Mouse (Mus musculus) intestine, postnatal 0 days (tissue): Measurements from ENCODE around the gene Vapa. TPM values are rescaled to one million over a fixed set of nuclear protein-coding genes. Genes with fewer than 3 reads are reported as not detected.
"Not testable (repeated sequence)": the region's sequence is repeated elsewhere in the genome, so short reads cannot be mapped to it uniquely, and the experiment has no call there.

Experiments
- ATAC-seq: fragments of 200-750 bp; cut with Nextera tagmentation; 2 replicates; pipeline ENCODE4 v1.8.0; 2017; ENCODE audit warnings: mild to moderate bottlenecking, moderate TSS enrichment, moderate library complexity
- H3K27ac ChIP-seq: fragments of 300-500 bp; sonication (generic); 2 replicates; pipeline ENCODE4 v1.5.1; 2014; ENCODE audit warnings: mild to moderate bottlenecking, low read depth, low read length, moderate library complexity
- H3K27me3 ChIP-seq: fragments of 300-500 bp; sonication (generic); replicated peaks from 2 replicates; pipeline ENCODE4 v1.6.1; 2014; ENCODE audit warnings: low read length, mixed read lengths; ENCODE audit not compliant: control insufficient read depth, insufficient read depth
- H3K36me3 ChIP-seq: fragments of 300-500 bp; sonication (generic); 2 replicates; pipeline ENCODE4 v1.6.1; 2014; ENCODE audit warnings: mild to moderate bottlenecking, moderate library complexity; ENCODE audit not compliant: control insufficient read depth, insufficient read depth
- H3K4me1 ChIP-seq: fragments of 300-500 bp; sonication (generic); replicated peaks from 2 replicates; pipeline ENCODE4 v1.6.1; 2014; ENCODE audit warnings: antibody characterized with exemption, low read length, mixed read lengths; ENCODE audit not compliant: control insufficient read depth, insufficient read depth
- H3K4me2 ChIP-seq: fragments of 300-500 bp; sonication (generic); replicated peaks from 2 replicates; pipeline ENCODE4 v1.6.1; 2014; ENCODE audit warnings: low read depth, mild to moderate bottlenecking, moderate library complexity
- H3K4me3 ChIP-seq: fragments of 300-500 bp; sonication (generic); 2 replicates; pipeline ENCODE4 v1.5.1; 2014; ENCODE audit warnings: low read depth, low read length
- H3K9ac ChIP-seq: fragments of 300-500 bp; sonication (generic); 2 replicates; pipeline ENCODE4 v1.6.1; 2014; ENCODE audit warnings: mild to moderate bottlenecking, low read depth, low read length
- H3K9me3 ChIP-seq: fragments of 300-500 bp; sonication (generic); 2 replicates; pipeline ENCODE4 v1.6.1; 2016; ENCODE audit warnings: mixed run types; ENCODE audit not compliant: control insufficient read depth
- CTCF ChIP-seq: sonication (generic); IDR thresholded peaks from 2 replicates; pipeline ENCODE4 v1.5.1; 2016; ENCODE audit warnings: low read depth, mild to moderate bottlenecking, control low read depth, antibody characterized with exemption, moderate library complexity
- WGBS: fragments of 180-500 bp; shearing (Covaris S2); extraction: QIAGEN DNeasy Blood & Tissue Kit; methylation state at CpG from one replicate; pipeline ENCODE4 v1.1.7; 2014; 5-methylcytosine and 5-hydroxymethylcytosine counted together
- polyA plus RNA-seq: library from polyadenylated mRNA; unstranded; fragments of >200 nt; fragmentation: Nextera tagmentation; extraction: Ambion mirVana; gene quantifications from 2 replicates; pipeline ENCODE4 v1.2.1, GENCODE M21; 2015

Vapa gene
- polyA plus RNA-seq, 1 experiment from 2014 or later, result 292 TPM

- H3K36me3 ChIP-seq, result no peaks in the 10 kb centered on the region
- ATAC-seq, result no peak
- H3K4me1 ChIP-seq, result no peaks in the 10 kb centered on the region
- peak; percentile 85 for TF ChIP-seq CTCF
- no peaks in the 10 kb centered on the region for H3K9me3 ChIP-seq
- no peak overlapping the region for H3K4me3 ChIP-seq
- no peak overlapping the region for H3K4me2 ChIP-seq
- H3K27ac ChIP-seq, result no peak overlapping the region
- no peaks in the 10 kb centered on the region for H3K27me3 ChIP-seq
- 24% methylated on average over 3 of the region's 3 CpGs for WGBS
- no peak overlapping the region for H3K9ac ChIP-seq
Observed at GRCm38 (mm10) chr17:65536156-65536555, 77.2 kb downstream of the Vapa start.

- H3K27ac ChIP-seq, H3K4me2 ChIP-seq, H3K4me3 ChIP-seq, H3K36me3 ChIP-seq, H3K27me3 ChIP-seq, H3K9me3 ChIP-seq, H3K4me1 ChIP-seq, ATAC-seq, H3K9ac ChIP-seq: not testable (repeated sequence)
Observed at GRCm38 (mm10) chr17:65532381-65532780, 81.0 kb downstream of the Vapa start.

Other genes starting within 250 kb of the Vapa start
- gene Tmem232, start 72.8 kb downstream of the Vapa start, polyA plus RNA-seq, result not detected in 2 replicates
- not detected in 2 replicates for gene Txndc2, start 28.6 kb upstream of the Vapa start, polyA plus RNA-seq
- 28.0 and 30.5 TPM in 2 replicates for gene Rab31, start 159.2 kb upstream of the Vapa start, polyA plus RNA-seq
- 28.7 and 30.0 TPM in 2 replicates for gene Ppp4r1, start 169.0 kb upstream of the Vapa start, polyA plus RNA-seq